Mouse (Mus musculus) Muller cell, postnatal 12 days (primary cell): ENCODE measurements at regions not wholly inside any gene's neighbourhood (a gene's known extent, or its start where the extent isn't known, plus 50 kb on each side); places are given as distances from the start of the nearest gene placed in this dataset.
"Not testable (repeated sequence)": the region's sequence is repeated elsewhere in the genome, so short reads cannot be mapped to it uniquely, and the experiment has no call there.

Experiments
- DNase-seq: peaks from one replicate; pipeline ENCODE4 v3.0.0-alpha.2; 2015; ENCODE audit errors: inconsistent ontology term

DNA sequence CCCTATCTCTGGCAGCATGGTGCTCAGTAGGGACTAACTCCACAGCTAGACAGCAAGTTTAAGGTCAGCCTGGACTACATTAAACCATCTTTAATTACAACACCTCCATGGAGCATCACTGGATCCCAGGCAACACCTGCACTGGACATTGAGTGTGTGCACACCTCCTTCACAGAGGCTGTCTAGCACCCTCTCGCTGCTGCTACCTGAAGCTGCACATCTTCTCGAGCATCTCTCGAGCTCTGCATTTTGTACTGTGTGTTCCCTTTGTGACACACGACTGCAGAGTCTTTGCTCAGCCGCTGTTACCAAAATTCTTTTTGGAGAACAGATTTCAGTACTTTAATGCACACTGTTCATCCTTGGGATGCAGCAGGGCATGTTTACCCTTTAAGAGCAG lies 212.2 kb upstream of the Smim15 start:
- DNase-seq, result no peak

DNA sequence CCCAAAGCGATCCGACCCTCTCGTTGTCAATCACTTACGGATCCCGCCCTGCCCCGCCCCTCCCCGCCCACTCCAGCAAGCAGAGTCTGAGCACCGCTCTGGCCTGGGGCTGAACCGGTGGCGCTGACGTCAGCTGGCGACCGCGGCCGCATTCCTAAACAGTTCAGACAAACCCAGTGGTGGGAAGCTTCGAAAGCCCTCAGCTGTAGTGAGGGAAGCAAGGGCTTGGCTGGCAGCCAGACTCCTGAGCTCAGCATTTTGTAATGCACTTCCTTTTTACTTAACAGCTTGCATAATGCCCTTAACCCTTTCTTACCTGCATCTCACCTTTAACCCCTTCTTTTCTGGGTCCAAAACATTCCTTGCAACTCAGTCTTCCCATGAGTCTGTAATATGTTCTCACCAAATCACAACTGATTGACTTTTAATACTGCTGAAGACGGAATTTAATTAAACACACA lies 213.0 kb upstream of the Smim15 start:
- peak; percentile 99 for DNase-seq

DNA sequence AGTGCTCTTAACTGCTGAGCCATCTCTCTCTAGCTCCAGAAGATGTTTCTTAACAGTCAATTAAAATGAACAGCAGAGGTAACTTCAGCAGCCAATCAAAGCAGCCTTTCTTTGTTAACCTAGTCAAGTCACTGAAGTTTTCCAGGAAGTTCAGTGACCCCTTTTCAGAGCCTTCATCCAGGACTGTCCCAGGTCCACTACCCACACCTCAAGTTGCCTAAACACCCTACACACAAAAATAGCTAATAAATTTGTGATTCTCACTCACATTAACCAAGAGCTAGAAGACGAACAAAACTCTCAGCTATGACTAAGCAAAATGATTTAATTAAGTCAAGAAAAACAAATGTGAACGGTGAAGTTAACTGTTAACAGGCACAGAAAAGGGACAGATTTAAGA lies 214.0 kb upstream of the Smim15 start:
- DNase-seq, result no peak

DNA sequence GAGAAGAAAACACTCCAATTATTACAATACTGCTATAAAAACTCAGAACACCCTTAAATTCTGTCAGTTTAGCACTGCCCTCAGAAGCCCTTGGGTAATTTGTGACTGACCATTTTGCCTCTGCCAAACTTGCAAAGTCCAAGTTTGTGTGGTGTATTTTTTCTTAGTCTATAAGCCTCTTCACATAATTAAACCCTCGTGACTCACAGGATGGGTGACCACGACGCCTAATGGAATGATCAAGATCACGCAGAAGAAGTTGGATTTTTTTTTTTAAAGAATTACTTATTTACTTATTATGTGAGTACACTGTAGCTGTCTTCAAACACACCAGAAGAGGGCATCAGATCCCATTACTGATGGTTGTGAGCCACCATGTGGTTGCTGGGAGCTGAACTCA lies 214.4 kb upstream of the Smim15 start:
- no peak for DNase-seq

DNA sequence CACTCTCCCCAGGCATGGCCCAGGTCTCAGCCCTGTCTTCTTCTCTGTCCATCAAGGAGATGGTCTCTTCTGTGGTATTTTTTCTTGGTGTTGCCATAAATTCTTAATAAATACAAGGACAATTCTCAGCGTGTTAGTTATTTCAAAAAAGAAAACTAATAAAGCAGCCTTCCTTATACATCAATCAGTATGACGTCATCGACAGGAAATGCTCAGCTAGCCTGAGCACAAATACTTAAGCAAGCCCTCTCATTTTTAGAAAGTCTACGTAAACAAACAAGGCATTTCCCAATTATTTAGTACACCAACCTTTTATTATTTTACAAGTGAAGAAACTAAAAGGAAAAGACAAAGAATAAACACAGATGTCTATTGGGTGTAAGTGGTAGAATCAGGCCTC lies 218.6 kb upstream of the Smim15 start:
- DNase-seq, result no peak

DNA sequence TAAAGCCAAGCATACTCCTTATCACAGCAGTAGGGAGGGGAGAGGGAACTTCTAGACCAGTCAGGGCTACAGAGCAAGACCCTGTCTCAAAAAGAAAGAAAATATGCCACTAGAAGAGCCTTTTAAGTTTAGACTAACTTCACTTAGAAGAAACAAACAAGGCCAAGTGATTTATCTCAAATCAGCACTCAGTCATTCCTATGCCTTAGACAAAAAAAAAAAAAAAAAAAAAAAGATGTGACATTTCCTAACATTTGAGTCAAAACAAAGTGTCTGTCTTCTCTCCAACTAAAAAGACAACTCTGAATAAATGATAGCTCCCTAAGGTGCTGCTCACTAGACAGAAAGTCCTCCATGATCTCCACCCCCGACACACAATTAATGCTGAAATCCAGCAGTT lies 220.9 kb upstream of the Smim15 start:
- DNase-seq, result no peak

DNA sequence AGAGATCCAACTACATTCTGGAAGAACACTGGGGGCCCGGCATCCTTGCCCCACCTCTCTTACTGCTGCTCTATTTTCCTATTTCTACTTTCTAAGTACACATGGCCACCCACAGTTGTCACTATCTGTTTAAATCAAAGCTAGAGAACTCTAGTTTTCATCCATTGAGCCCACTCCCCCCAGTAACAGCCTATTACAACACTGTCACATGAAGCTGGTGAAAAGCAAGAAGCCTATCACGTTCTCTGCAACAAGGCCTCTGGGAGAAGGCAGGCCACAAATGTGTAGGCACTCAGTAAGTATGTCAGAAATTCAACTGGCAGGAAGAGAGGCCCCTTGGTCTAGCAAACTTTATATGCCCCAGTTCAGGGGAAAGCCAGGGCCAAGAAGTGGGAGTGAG lies 222.0 kb upstream of the Smim15 start:
- DNase-seq, result no peak

DNA sequence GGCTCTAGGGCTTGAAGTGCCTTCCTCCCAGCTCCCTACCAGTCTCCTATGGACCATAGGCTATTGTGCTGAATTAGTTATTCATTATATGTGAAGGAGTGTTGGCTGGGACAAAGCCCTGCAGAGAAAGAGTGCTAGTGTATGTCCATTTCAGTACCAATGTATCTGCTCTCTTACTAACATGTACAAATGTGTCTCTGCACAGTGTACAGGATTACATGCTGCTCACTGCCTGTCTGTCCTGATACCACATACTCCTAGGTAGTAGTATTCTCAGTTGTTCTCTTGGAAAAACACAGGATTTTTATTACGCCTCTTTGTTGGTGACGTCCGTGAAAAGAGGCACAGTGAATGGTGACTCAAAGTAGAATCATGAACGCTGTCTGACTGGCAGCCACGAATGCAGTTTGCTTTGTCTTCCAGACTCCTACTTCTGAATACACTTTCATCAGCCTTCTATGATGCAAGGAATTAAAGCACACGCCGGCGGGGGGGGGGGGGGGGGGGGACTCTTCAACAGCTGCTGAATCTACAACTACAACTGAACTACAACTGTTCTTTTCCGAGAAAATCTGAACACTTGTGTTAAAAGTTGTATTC lies 230.6 kb upstream of the Smim15 start:
- DNase-seq, result no peak

DNA sequence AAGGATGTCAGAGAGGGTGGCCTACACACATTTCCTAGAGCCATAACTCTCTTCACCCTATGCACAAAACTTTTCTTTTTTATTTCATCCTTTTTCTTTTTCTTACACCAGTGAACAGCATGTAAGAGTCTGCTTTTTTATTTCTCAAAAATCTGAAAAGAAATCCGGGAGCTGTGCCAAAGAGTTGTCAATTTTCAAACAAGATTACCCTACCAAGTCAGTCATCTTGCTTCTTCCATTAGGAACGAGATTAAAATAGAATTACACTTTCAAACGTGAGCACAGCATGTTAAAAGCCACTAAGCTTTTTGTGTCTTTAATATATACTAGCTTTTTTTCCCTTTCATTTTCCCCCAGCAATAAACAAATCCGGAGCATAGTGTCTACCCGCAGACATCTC lies 232.2 kb upstream of the Smim15 start:
- no peak for DNase-seq

DNA sequence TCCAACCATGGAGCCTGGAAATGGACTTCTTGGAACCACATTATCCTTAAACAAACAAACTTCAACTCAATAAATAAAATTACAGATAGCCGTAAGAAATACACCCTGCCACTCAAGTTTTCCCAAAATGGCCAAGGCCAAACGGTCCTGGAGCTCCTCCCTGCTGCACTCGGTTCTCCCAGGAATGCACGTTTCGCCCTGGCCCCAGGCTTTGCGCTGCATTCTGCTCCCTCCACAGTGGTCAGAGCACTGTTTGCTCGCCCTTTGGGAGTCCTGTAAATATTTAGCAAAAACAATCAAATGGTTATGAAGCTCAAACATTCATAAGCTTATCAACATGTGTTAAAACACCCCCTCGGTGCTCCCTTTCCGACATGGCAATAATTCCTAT lies 233.4 kb upstream of the Smim15 start:
- no peak for DNase-seq

DNA sequence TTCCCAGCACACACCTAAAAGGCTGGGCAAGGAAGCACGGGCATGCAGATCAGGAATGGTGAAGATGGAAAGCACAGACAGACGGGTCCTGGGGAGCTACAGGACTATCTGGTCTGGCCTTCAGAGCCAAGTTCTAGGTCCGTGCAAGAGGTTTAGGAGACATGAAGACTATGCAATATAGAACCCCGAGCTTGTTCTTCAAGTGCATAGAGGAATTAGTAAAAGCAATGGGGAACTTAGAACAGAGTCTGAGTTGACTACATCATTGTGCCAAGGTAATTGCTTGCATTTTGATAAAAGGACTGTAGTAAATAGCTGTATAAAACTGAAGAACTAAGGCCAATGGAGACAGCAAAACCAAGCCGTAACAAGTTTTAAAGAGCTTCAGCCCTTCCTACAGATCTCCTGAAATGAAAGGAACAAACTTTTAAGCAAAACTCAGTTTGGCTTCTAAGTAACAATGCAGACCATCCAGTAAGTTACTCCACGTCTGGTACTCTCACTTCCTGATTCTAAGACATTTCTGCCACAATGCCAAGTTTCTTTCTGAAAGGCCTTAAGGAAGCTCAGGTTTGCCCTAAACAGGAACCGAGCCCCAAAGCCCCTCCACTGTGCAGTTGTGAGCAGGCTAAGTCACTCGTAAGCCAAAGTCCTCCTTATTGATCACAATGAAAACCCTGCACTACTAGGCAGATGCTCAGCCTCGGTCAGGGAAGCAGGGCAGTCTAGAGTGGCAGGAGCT lies 234.0 kb upstream of the Smim15 start:
- no peak for DNase-seq

DNA sequence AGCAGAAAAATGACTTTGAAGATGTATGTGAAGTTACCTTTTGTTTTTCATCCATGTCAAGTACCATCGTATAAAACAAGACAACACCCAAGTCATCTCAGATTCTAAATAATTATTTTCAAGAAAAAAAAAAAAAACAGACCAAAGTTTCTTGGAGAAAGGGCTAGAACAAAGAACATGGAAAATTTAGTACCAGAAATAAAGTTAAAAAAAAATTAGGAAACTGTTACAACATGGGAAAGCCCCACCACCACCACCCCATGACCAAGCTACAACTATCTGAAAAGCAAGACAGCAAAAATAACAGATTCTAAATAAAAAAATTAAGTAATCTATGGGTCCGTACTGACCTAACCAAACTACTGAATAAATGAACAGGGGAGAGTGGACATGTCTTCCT lies 235.3 kb upstream of the Smim15 start:
- no peak for DNase-seq

DNA sequence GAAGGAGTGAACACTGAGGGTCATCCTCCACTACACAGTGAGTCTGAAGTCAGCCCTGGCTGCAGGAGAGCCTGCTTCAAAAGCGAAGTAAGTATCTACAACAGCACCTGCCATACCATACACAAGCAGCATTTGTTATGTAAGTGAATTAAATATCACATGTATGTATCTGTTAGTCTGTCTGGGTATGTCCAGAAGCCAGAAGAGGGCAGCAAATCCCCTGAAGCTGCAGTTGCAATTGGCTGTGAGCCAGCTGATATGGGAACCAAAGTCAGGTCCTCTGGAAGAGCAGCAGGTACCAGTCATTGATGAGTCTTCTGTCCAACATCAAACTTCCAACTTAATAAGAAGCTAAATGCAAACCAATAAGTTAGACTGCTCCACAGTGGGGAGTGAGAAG lies 239.8 kb upstream of the Smim15 start:
- DNase-seq, result no peak

DNA sequence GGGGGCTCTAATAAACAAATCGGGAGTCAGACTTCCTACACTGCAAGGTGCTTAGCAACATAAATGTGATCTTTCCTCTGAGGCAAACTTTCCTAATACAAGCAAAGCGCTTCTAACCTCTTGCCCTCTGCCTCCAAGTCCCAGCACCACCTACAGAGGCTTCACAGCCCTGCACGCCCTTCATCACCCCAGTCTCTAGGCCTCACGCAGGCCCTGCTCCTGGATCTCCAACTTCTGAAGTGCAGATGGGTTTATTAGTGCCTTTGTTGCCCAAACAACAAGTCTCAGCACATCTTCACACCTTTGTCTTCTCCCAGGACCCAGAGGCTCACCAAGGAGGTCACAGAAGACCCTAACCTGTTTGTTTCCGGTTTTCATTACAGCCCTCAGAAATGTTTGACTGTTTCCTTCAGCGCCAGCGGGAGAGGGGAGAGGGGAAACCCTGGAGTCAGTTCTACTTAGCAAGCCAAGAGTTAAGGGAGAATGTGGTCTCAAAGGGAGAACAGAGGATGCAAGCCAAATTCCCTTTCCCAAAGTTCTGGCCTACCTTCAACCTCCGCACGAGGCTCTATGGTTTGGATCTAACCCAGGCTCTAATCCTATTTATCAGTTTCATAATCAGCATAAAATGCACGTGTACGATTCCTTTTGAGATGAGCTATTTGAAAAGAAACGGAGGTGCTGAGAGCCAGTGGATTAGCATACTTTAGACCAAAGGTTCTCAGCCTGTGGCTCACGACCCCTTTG lies 244.9 kb upstream of the Smim15 start:
- DNase-seq, result peak; percentile 70

DNA sequence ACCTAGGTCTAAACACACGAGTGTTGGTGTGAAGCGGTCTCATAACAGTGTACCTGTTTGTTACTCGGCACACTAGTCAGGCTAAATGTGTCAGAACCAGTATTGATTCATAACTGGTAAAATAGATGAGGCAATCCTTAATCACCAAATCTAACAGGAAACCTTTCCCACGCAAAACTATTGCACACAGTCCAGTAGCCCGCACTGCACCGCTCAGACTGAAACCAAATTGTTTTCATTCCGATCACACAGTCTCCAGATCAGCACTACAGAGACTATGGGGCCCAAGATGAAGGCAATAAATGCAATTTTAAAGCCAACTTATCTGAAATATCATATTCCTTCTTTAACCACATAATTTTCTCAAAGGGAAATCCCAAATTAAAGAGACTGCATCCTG lies 246.1 kb upstream of the Smim15 start:
- DNase-seq, result no peak

DNA sequence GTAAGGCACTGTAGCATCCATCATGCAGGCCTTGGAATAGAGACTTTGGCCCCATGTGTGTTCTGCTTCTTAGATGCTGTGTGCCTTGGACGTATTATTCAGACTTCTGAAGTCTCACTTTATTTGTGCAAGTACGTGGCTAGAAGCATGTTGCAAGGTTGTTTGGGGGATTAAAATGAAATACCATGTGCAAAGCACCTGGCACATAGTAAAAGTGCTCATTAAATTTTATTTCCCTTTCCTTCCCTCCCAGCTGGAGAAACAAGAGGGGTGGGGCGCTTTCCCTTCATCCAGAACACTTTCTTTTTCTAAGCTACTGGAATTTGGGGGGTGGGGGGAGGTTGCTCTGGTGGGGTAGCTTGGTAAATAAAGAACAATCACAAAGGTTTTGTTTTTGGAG lies 248.7 kb upstream of the Smim15 start:
- DNase-seq, result no peak

DNA sequence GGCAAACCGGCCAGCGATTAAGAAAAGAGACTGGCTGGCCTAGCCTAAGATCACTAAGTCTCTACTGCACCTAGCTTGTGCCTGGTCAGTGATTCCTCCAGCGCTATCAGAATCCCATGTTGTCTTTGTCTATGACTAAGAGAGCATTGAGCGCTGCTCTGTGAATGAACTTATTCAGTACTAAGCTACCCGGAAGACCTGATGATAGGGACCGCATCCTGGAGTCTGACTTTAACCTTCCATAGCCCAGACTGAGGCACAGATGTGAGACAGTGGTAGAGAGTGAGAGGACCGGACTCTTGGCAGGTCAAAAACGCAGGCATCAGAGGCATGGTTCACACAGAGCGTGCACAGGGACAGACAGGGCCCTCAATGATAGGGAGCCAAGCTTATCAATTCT lies 252.5 kb upstream of the Smim15 start:
- DNase-seq, result no peak

DNA sequence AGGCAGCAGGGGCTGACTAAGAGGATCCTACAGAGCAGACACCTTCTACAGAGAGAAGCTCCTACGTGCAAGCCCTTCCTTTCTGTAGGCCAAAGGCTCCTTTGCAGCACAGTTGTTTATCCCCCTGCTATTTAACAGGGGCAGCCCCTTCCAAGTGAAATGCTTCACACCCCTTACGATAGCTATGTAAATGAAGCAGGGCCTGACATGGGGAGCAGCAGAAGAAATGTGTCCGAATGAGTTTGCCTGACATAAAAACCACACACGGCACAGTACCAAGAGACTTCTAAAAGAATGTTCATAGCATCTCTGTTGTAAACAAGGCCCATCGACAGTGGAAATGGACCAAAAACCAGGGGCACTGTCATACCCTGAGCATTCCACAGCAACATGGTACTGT lies 259.3 kb upstream of the Smim15 start:
- DNase-seq, result no peak

DNA sequence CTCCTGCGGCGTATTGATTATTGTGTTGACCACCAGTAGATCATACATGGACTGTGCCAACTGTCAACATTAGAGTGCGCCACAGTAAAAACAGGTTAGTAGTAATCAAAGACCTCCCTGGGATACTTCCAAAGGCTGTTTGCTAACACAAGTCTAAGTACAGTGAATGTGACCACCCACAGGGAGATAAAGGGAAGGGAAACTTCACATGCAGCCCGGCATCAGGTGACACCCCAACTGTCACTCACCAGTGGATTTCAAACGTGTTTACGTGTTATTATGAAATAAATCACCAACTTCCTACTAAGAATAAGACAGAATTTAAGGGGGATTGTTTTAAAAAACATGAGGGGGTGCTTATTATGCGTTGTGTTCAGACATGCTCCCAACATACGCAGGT lies 262.5 kb upstream of the Smim15 start:
- no peak for DNase-seq

DNA sequence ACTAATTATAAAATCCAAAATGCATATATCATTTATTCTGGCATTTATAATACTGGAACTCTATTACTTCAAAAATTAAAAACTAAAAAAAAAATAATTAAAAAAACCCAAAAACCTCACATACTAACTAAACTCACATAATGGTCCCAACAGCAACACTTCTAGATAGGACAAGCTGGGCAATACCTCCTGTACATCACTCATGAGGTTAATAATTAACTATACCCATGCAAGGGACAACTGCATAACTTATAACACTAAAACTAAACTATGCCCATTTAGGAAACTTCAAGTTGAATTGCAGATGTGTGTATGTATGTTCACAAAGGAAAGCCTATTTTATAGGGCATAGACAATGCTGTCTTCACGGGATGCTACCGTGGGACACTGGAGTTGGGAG lies 263.0 kb upstream of the Smim15 start:
- no peak for DNase-seq

DNA sequence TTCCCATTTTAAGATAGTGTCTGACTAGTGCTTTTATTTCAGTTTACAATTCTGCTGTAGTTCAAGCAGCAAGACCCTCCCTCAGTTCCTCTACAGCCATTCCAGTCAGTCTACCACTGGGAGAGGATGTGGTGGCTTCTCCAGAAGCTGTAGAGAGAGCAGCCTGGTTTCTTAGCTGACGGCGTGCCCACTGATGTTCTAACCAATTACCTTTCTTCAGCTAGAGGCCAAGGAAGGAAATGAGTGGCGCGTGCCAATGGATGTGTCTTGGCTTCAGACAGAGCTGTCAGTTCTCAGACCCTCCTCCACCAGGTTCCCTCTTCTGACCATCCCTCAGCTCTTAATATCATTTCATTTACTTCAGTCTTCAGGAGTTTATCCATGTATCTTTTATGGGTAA lies 264.7 kb upstream of the Smim15 start:
- no peak for DNase-seq

DNA sequence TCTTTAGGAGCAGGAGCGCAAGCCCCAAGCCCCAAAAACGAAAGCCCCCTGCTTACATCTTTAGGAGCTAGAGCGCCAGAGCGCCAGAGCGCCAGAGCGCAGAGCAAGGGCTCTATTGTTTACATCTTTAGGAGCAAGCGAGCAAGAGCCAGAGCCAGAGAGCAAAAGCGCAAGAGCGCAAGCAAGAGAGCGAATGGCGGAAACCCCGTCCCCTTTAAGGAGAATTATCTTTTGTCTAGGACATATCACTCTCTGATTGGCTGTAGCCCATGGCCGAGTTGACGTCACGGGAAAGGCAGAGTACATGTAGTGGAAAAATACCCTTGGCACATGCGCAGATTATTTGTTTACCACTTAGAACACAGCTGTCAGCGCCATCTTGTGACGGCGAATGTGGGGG lies 269.7 kb upstream of the Smim15 start:
- not testable (repeated sequence) for DNase-seq

DNA sequence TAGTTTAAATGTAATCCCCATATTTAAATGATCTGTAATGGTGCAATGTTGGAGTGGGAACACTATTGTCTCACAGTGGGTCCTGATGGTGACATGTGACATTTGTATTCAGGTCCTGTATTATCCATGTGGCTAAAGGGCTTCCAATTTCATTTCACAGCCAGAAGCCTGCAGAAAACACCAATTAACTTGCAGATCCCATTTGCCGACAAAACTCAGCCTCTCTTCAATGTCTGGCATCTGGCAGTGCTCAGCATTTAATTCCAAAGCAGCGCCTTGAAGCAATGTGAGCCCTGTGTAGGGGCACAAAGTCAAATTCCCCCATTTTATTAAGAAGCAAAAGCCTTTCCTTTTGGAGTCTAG lies 277.0 kb upstream of the Smim15 start:
- peak; percentile 17 for DNase-seq
